Mouse (Mus musculus): ENCODE measurements at regions not wholly inside any gene's neighbourhood (a gene's known extent, or its start where the extent isn't known, plus 50 kb on each side); places are given as distances from the start of the nearest gene placed in this dataset.

GRCm38 (mm10) chr16:88412287-88412686 lies 94.5 kb downstream of the Cldn17 start:
- no peak for DNase-seq

GRCm38 (mm10) chr16:88408144-88408543 lies 98.6 kb downstream of the Cldn17 start:
- DNase-seq = no peak

GRCm38 (mm10) chr16:88404331-88404730 lies 102.4 kb downstream of the Cldn17 start:
- DNase-seq = no peak

GRCm38 (mm10) chr16:88399881-88400280 lies 106.9 kb downstream of the Cldn17 start:
- no peak for DNase-seq

- no peak for DNase-seq
Observed at GRCm38 (mm10) chr16:88392764-88393163, 102.7 kb upstream of the Grik1 start.

GRCm38 (mm10) chr16:88381605-88382279 lies 91.7 kb upstream of the Grik1 start:
- DNase-seq = no peak

GRCm38 (mm10) chr16:88375622-88376021 lies 85.6 kb upstream of the Grik1 start:
- DNase-seq = no peak

GRCm38 (mm10) chr16:88374612-88375011 lies 84.5 kb upstream of the Grik1 start:
- no peak for DNase-seq

- DNase-seq = peak; percentile 63
Observed at GRCm38 (mm10) chr16:88372034-88372433, 82.0 kb upstream of the Grik1 start.

GRCm38 (mm10) chr16:88368146-88368545 lies 78.1 kb upstream of the Grik1 start:
- no peak for DNase-seq

- DNase-seq = no peak
Observed at GRCm38 (mm10) chr16:88367162-88367561, 77.1 kb upstream of the Grik1 start.

GRCm38 (mm10) chr16:88360081-88360480 lies 70.0 kb upstream of the Grik1 start:
- DNase-seq = no peak
